Mouse (Mus musculus) embryo, embryonic 10 days (tissue): ENCODE data around the gene Rcor2.

Experiments used
- DNase-seq: peaks from one replicate; pipeline ENCODE4 v3.0.0-alpha.2; 2015; ENCODE audit warnings: low spot score

Gene Rcor2

GRCm38 (mm10) chr19:7320181-7320580 is 53.1 kb downstream of the Rcor2 start:
- DNase-seq = no peak

GRCm38 (mm10) chr19:7321391-7321790 is 54.3 kb downstream of the Rcor2 start:
- no peak for DNase-seq
